Mouse (Mus musculus): ENCODE results near the gene Cldn12. TPM values are rescaled to one million over a fixed set of nuclear protein-coding genes. Genes with fewer than 3 reads are reported as not detected.

Gene Cldn12
- polyA plus RNA-seq (2015; fragmentation: Nextera tagmentation; extraction: Ambion mirVana): 18.2 and 19.8 TPM in 2 replicates

GRCm38 (mm10) chr5:5514196-5515076 is at the start of gene Cldn12:
Cldn12 (minus strand) TSS chr5:5514958.
- H3K36me3 ChIP-seq: no peaks in the 10 kb centered on the region
- peak within 1 kb of the TSS; percentile 71 for H3K9ac ChIP-seq (replicated peaks)
- H3K4me1 ChIP-seq: peaks cover 20% of the 10 kb centered on the region; the same call in 1 of the 2 replicates
- H3K27ac ChIP-seq (replicated peaks): peak within 1 kb of the TSS; percentile 91
- H3K9me3 ChIP-seq: no peaks in the 10 kb centered on the region
- peak within 1 kb of the TSS; percentile 66 for H3K4me3 ChIP-seq
- under 1% methylated on average over 79 of the region's 79 CpGs for WGBS
- ATAC-seq (replicated peaks): peak; percentile 98
- H3K27me3 ChIP-seq: no peaks in the 10 kb centered on the region
- peak within 1 kb of the TSS; percentile 81 for H3K4me2 ChIP-seq (replicated peaks)

- WGBS: 88% methylated on average over 3 of the region's 3 CpGs
- peaks cover 20% of the 10 kb centered on the region for H3K4me1 ChIP-seq
- H3K9ac ChIP-seq (replicated peaks): no peak overlapping the region
- no peaks in the 10 kb centered on the region for H3K36me3 ChIP-seq
- no peak overlapping the region for H3K4me2 ChIP-seq (replicated peaks)
- H3K27ac ChIP-seq (replicated peaks): no peak overlapping the region
- H3K27me3 ChIP-seq: no peaks in the 10 kb centered on the region
- H3K4me3 ChIP-seq: no peak overlapping the region
- H3K9me3 ChIP-seq: no peaks in the 10 kb centered on the region
- no peak for ATAC-seq (replicated peaks)
These were observed 47.7 kb upstream of the Cldn12 start for GRCm38 (mm10) chr5:5562435-5562834.

- no peak overlapping the region for H3K9ac ChIP-seq (replicated peaks)
- H3K4me1 ChIP-seq: peaks cover 21% of the 10 kb centered on the region
- WGBS: 73% methylated on average over 4 of the region's 4 CpGs
- no peaks in the 10 kb centered on the region for H3K27me3 ChIP-seq
- H3K36me3 ChIP-seq: no peaks in the 10 kb centered on the region
- no peak overlapping the region for H3K4me2 ChIP-seq (replicated peaks)
- H3K27ac ChIP-seq (replicated peaks): no peak overlapping the region
- H3K4me3 ChIP-seq: no peak overlapping the region
- no peak for ATAC-seq (replicated peaks)
- no peaks in the 10 kb centered on the region for H3K9me3 ChIP-seq
These were observed 46.4 kb upstream of the Cldn12 start for GRCm38 (mm10) chr5:5561041-5561706.

- Histone ChIP-seq H3K9me3 (no peaks in the 10 kb centered on the region), H3K4me1 (peaks cover 21% of the 10 kb centered on the region), H3K36me3 (peaks cover under 1% of the 10 kb centered on the region), H3K27ac (replicated peaks) (peak overlapping the region; percentile 63), H3K27me3 (no peaks in the 10 kb centered on the region), H3K4me2 (replicated peaks) (peak overlapping the region; percentile 63), H3K9ac (replicated peaks) (peak overlapping the region; percentile 63), H3K4me3 (peak overlapping the region; percentile 85)
- 41% methylated on average over 8 of the region's 8 CpGs for WGBS
- ATAC-seq (replicated peaks): no peak
These were observed 45.0 kb upstream of the Cldn12 start for GRCm38 (mm10) chr5:5559798-5560197.

GRCm38 (mm10) chr5:5559079-5559740 is 44.5 kb upstream of the Cldn12 start, which contains the start of gene Gtpbp10:
Gtpbp10 (minus strand) TSS chr5:5559538.
- ATAC-seq (replicated peaks): peak; percentile 100
- under 1% methylated on average over 43 of the region's 43 CpGs for WGBS

GRCm38 (mm10) chr5:5551110-5551509 is 36.4 kb upstream of the Cldn12 start:
- peaks cover 46% of the 10 kb centered on the region for H3K36me3 ChIP-seq
- H3K27me3 ChIP-seq: no peaks in the 10 kb centered on the region
- WGBS: 91% methylated on average over 1 of the region's 1 CpGs
- no peak for ATAC-seq (replicated peaks)
- H3K9ac ChIP-seq (replicated peaks): no peak overlapping the region
- H3K9me3 ChIP-seq: no peaks in the 10 kb centered on the region
- H3K4me1 ChIP-seq: no peaks in the 10 kb centered on the region
- no peak overlapping the region for H3K27ac ChIP-seq (replicated peaks)
- H3K4me2 ChIP-seq (replicated peaks): no peak overlapping the region
- no peak overlapping the region for H3K4me3 ChIP-seq

More at GRCm38 (mm10) chr5:5559079-5559740, 44.5 kb upstream of the Cldn12 start, which contains the start of gene Gtpbp10:
- Histone ChIP-seq H3K27ac (replicated peaks) (peak within 1 kb of the TSS; percentile 63), H3K9ac (replicated peaks) (peak within 1 kb of the TSS; percentile 63), H3K27me3 (no peaks in the 10 kb centered on the region), H3K36me3 (peaks cover 6% of the 10 kb centered on the region), H3K4me1 (peaks cover 21% of the 10 kb centered on the region), H3K4me2 (replicated peaks) (peak within 1 kb of the TSS; percentile 63), H3K9me3 (no peaks in the 10 kb centered on the region), H3K4me3 (peak within 1 kb of the TSS; percentile 85)

- no peak overlapping the region for H3K4me3 ChIP-seq
- H3K4me2 ChIP-seq (replicated peaks): no peak overlapping the region
- no peaks in the 10 kb centered on the region for H3K9me3 ChIP-seq
- H3K9ac ChIP-seq (replicated peaks): no peak overlapping the region
- 38% methylated on average over 3 of the region's 3 CpGs for WGBS
- H3K27me3 ChIP-seq: no peaks in the 10 kb centered on the region
- no peak overlapping the region for H3K27ac ChIP-seq (replicated peaks)
- peaks cover 43% of the 10 kb centered on the region for H3K36me3 ChIP-seq
- no peak for ATAC-seq (replicated peaks)
- H3K4me1 ChIP-seq: no peaks in the 10 kb centered on the region
These were observed 25.6 kb upstream of the Cldn12 start for GRCm38 (mm10) chr5:5540385-5540784.

- no peak for ATAC-seq (replicated peaks)
- peaks cover 43% of the 10 kb centered on the region for H3K36me3 ChIP-seq
- H3K27ac ChIP-seq (replicated peaks): no peak overlapping the region
- 73% methylated on average over 3 of the region's 3 CpGs for WGBS
- H3K9me3 ChIP-seq: no peaks in the 10 kb centered on the region
- no peak overlapping the region for H3K4me3 ChIP-seq
- H3K4me1 ChIP-seq: no peaks in the 10 kb centered on the region
- H3K9ac ChIP-seq (replicated peaks): no peak overlapping the region
- H3K4me2 ChIP-seq (replicated peaks): no peak overlapping the region
- H3K27me3 ChIP-seq: no peaks in the 10 kb centered on the region
These were observed 25.0 kb upstream of the Cldn12 start for GRCm38 (mm10) chr5:5539771-5540170.

GRCm38 (mm10) chr5:5536131-5536530 is 21.4 kb upstream of the Cldn12 start:
- Histone ChIP-seq H3K4me1 (no peaks in the 10 kb centered on the region), H3K4me3 (no peak overlapping the region), H3K27ac (replicated peaks) (no peak overlapping the region), H3K27me3 (no peaks in the 10 kb centered on the region), H3K4me2 (replicated peaks) (no peak overlapping the region), H3K9me3 (no peaks in the 10 kb centered on the region), H3K9ac (replicated peaks) (no peak overlapping the region), H3K36me3 (peaks cover 19% of the 10 kb centered on the region)
- WGBS: 92% methylated on average over 1 of the region's 1 CpGs
- ATAC-seq (replicated peaks): no peak

GRCm38 (mm10) chr5:5533656-5534420 is 19.1 kb upstream of the Cldn12 start:
- Histone ChIP-seq H3K9me3 (no peaks in the 10 kb centered on the region), H3K9ac (replicated peaks) (no peak overlapping the region), H3K27ac (replicated peaks) (no peak overlapping the region), H3K4me3 (no peak overlapping the region), H3K36me3 (peaks cover 9% of the 10 kb centered on the region), H3K4me2 (replicated peaks) (no peak overlapping the region), H3K27me3 (no peaks in the 10 kb centered on the region), H3K4me1 (no peaks in the 10 kb centered on the region)
- ATAC-seq (replicated peaks): no peak
- 89% methylated on average over 3 of the region's 3 CpGs for WGBS

GRCm38 (mm10) chr5:5515411-5515810 is 653 bp upstream of the Cldn12 start:
- Histone ChIP-seq H3K4me1 (peaks cover 12% of the 10 kb centered on the region; the same call in 1 of the 2 replicates), H3K27me3 (no peaks in the 10 kb centered on the region), H3K36me3 (no peaks in the 10 kb centered on the region), H3K9ac (replicated peaks) (no peak overlapping the region), H3K9me3 (no peaks in the 10 kb centered on the region), H3K4me2 (replicated peaks) (peak overlapping the region; percentile 81), H3K27ac (replicated peaks) (no peak overlapping the region), H3K4me3 (no peak overlapping the region)
- 80% methylated on average over 5 of the region's 5 CpGs for WGBS
- no peak; the same call in 1 of the 2 replicates for ATAC-seq (replicated peaks)

Data from forebrain, embryonic 15.5 days (tissue).